In the genomic region with DNA sequence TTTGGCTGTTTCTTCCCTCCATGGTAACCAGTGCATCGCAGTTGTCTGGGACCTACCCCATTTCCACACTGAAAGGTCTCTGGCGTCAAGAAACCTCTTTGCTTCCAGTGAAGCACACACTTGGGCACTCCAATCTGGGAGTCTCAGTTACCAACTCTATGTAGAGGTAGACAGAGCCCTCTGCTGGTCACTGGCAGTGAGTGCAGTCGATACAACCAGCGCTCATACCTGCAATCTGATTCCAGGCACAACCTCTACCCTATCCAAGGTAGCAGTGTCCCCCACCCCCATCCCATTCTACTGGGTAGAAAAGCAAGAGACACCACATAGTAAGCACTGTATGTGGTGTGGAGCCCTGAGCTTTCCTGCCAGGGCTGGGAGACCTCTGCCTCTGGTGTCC, we compare ENCODE assay signal across 8 mouse cellular contexts. TPM values are rescaled to one million over a fixed set of nuclear protein-coding genes. Genes with fewer than 3 reads are reported as not detected.
DNase-seq lines count a peak whose midpoint lies in the region; ATAC-seq and TF ChIP-seq lines count a peak whose summit lies in the region.

No protein-coding gene starts in this region.

- H3K4me2 ChIP-seq in kidney, postnatal 0 days (ENCODE audit: low read length), result no peak overlapping the region
- no peak overlapping the region for H3K4me2 ChIP-seq in liver, embryonic 12.5 days
- no peak overlapping the region for H3K4me2 ChIP-seq in neural tube, embryonic 12.5 days (replicated peaks)

- peak; percentile 44 for DNase-seq in CD4-positive helper T cell, adult 2 months (ENCODE audit: low read depth, low spot score)
- peak; percentile 43 for DNase-seq in adrenal gland, adult 8-10 months
- DNase-seq in embryo, embryonic 11.5 days (ENCODE audit: low read depth, low spot score), result peak; percentile 53
- peak; percentile 60 to 75 for DNase-seq in heart, adult 9 months (ENCODE audit: low spot score in 2 of 2)
- peak; percentile 88 for DNase-seq in kidney, postnatal 0 days (ENCODE audit: low spot score)
- DNase-seq in thymus, postnatal 10 days (ENCODE audit: low spot score in 2 of 2), result peak; percentile 11 to 56

- H3K4me3 ChIP-seq in kidney, postnatal 0 days (replicated peaks; ENCODE audit: low read depth, low read length), result no peak overlapping the region
- H3K4me3 ChIP-seq in liver, embryonic 12.5 days, result no peak overlapping the region
- H3K4me3 ChIP-seq in neural tube, embryonic 12.5 days, result no peak overlapping the region

- no peak overlapping the region for H3K9ac ChIP-seq in kidney, postnatal 0 days (ENCODE audit: low read depth, low read length)
- H3K9ac ChIP-seq in liver, embryonic 12.5 days, result no peak overlapping the region
- H3K9ac ChIP-seq in neural tube, embryonic 12.5 days, result no peak overlapping the region

- H3K27ac ChIP-seq in kidney, postnatal 0 days, result no peak overlapping the region
- no peak overlapping the region for H3K27ac ChIP-seq in liver, embryonic 12.5 days
- no peak overlapping the region for H3K27ac ChIP-seq in neural tube, embryonic 12.5 days

- no peaks in the 10 kb centered on the region for H3K27me3 ChIP-seq in kidney, postnatal 0 days (ENCODE audit: insufficient read depth, low read length)
- H3K27me3 ChIP-seq in liver, embryonic 12.5 days (replicated peaks), result peaks cover 34% of the 10 kb centered on the region
- no peaks in the 10 kb centered on the region for H3K27me3 ChIP-seq in neural tube, embryonic 12.5 days (replicated peaks)

- TF ChIP-seq CTCF in kidney, postnatal 0 days (IDR thresholded peaks at IDR 0.05; ENCODE audit: low read depth), result peak; percentile 92

- H3K36me3 ChIP-seq in kidney, postnatal 0 days (ENCODE audit: insufficient read depth, low read length), result no peaks in the 10 kb centered on the region
- no peaks in the 10 kb centered on the region for H3K36me3 ChIP-seq in liver, embryonic 12.5 days
- H3K36me3 ChIP-seq in neural tube, embryonic 12.5 days, result no peaks in the 10 kb centered on the region

- peaks cover 4% of the 10 kb centered on the region for H3K4me1 ChIP-seq in kidney, postnatal 0 days (replicated peaks; ENCODE audit: insufficient read depth, low read length)
- H3K4me1 ChIP-seq in liver, embryonic 12.5 days, result peaks cover 23% of the 10 kb centered on the region
- H3K4me1 ChIP-seq in neural tube, embryonic 12.5 days, result peaks cover 9% of the 10 kb centered on the region; the same call in 1 of the 2 replicates

- no peaks in the 10 kb centered on the region for H3K9me3 ChIP-seq in kidney, postnatal 0 days (replicated peaks; ENCODE audit: low read length)
- H3K9me3 ChIP-seq in liver, embryonic 12.5 days (replicated peaks), result no peaks in the 10 kb centered on the region
- H3K9me3 ChIP-seq in neural tube, embryonic 12.5 days, result no peaks in the 10 kb centered on the region

- 5% methylated on average over 4 of the region's 4 CpGs for WGBS in kidney, postnatal 0 days
- 7% methylated on average over 4 of the region's 4 CpGs for WGBS in liver, embryonic 12.5 days (ENCODE audit: insufficient replicate concordance)
- WGBS in neural tube, embryonic 12.5 days, result 11% methylated on average over 4 of the region's 4 CpGs

- 0 out of 2 replicates have a peak, but pooled peaks have one; percentile 41 for ATAC-seq in kidney, postnatal 0 days (replicated peaks; ENCODE audit: low FRiP score, low read depth)
- ATAC-seq in liver, embryonic 12.5 days, result peak; percentile 18; the same call in 1 of the 2 replicates
- 0 out of 2 replicates have a peak, but pooled peaks have one; percentile 13 for ATAC-seq in neural tube, embryonic 12.5 days (ENCODE audit: low FRiP score, low read depth)

RNA-seq across cellular contexts. Expression of a gene that starts 3.7 kb away (rescaled TPM):
- 10 to 100 TPM; 11.3 to 15.3 (median 13.3) TPM for total RNA-seq in adrenal gland, adult 8-10 months (2022)
- 0.28 and 0.34 TPM in 2 replicates for polyA plus RNA-seq in kidney, postnatal 0 days (2015; fragmentation: Nextera tagmentation; extraction: Ambion mirVana)
- polyA plus RNA-seq in liver, embryonic 12.5 days (2016; fragmentation: Nextera tagmentation; extraction: Ambion mirVana), result 0.02 TPM in 1 of 2 replicates, not detected in the other
- polyA plus RNA-seq in neural tube, embryonic 12.5 days (2016; fragmentation: Nextera tagmentation; extraction: Ambion mirVana), result 0.05 and 0.06 TPM in 2 replicates

RNA-seq across cellular contexts. Expression of a gene that starts 52.7 kb away (rescaled TPM):
- 10 to 100 TPM; 28.1 to 32.3 (median 29.7) TPM for total RNA-seq in adrenal gland, adult 8-10 months (2022)
- 30.3 and 31.6 TPM in 2 replicates for polyA plus RNA-seq in kidney, postnatal 0 days (2015; fragmentation: Nextera tagmentation; extraction: Ambion mirVana)
- 18.9 and 21.8 TPM in 2 replicates for polyA plus RNA-seq in liver, embryonic 12.5 days (2016; fragmentation: Nextera tagmentation; extraction: Ambion mirVana)
- 19.9 and 22.5 TPM in 2 replicates for polyA plus RNA-seq in neural tube, embryonic 12.5 days (2016; fragmentation: Nextera tagmentation; extraction: Ambion mirVana)

RNA-seq across cellular contexts. Expression of a gene that starts 53.0 kb away (rescaled TPM):
- 10 to 100 TPM; 53.0 to 63.5 (median 57.2) TPM for total RNA-seq in adrenal gland, adult 8-10 months (2022)
- polyA plus RNA-seq in kidney, postnatal 0 days (2015; fragmentation: Nextera tagmentation; extraction: Ambion mirVana), result 109 and 116 TPM in 2 replicates
- 107 and 117 TPM in 2 replicates for polyA plus RNA-seq in liver, embryonic 12.5 days (2016; fragmentation: Nextera tagmentation; extraction: Ambion mirVana)
- polyA plus RNA-seq in neural tube, embryonic 12.5 days (2016; fragmentation: Nextera tagmentation; extraction: Ambion mirVana), result 72.7 and 78.0 TPM in 2 replicates

Comparison
In these comparisons a context has a peak if more than half of its experiments do, and no peak if none do; other contexts are left out.
1. DNase-seq: peak in every context shown above with its lines; median percentile 88 in kidney, postnatal 0 days; 68 in heart, adult 9 months; 53 in embryo, embryonic 11.5 days; 44 in CD4-positive helper T cell, adult 2 months; 43 in adrenal gland, adult 8-10 months; 34 in thymus, postnatal 10 days.